Mouse (Mus musculus) spleen, adult 18-20 months (tissue): ENCODE data around the gene Aurkb.

Experiments used
- DNase-seq, 2 experiments: peaks; one replicate each; pipeline ENCODE4 v3.0.0; 2022; ENCODE audit warnings: mixed read lengths in 2 of 2

Gene Aurkb

DNA sequence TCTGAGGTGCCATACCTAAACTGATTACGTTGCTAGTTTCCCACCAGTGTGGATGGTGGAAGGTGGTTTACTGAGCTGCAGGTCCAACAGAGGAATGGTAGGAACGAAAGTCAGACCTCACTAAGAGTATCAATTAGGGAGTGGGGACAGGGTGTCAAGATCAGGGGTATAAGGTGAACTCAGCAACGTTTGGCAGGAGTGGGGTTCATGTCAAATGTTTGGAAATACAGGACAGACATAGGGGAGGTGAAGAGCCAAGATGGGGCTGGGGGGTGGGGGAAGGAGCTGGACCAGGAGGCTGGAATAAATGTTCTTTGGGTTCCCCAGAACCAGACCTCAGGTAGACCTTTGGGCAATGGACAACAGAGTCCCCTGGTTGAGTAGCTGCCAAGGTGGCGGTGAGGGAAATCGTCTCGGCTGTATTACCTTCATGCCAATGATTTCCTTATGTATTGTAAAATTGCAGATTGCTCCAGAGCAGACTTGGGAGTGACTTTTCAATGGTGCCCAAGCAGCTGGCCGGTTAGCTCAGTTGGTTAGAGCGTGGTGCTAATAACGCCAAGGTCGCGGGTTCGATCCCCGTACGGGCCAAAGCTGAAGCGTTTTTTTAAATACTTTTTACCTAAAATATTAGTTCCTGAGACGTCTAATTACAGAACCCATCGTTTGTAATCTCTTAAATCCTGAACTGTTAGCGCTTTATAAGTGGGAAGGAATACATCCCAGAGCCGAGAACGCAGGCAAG lies 8.8 kb upstream of the Aurkb start:
- peak; percentile 76 to 85 for DNase-seq

DNA sequence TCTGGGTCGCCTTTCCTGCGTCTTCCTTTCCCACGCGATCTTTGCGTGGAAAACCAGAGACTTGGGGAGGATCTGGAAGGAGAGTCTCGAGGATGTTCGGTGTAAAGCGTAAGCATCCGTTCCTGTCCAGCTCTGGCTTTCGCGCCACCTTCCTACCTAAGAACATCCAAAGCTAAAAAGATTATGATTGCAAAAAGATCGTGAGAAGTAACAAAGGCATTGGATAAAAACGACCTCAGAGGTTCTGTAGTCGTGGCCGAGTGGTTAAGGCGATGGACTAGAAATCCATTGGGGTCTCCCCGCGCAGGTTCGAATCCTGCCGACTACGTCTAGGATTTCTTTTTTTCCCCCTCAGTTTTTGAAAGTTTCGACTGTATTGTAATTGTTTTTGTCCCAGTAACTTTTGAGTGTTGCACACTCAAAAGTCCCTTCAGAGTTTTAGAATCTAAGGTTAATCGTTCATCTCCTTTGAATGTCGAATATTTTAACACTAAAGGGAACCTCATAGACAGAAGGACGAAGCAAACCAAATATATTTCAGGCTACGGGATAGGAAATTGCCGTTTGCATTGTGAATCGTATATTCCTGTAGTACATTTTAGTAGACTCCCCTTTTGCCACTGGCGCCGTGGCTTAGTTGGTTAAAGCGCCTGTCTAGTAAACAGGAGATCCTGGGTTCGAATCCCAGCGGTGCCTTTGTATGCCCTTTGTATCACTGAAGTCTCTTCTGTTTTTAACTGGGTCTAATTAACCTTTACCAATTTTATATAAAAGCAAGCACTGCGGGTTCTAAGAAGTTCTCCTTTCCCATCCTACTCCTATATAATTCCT lies 8.0 kb upstream of the Aurkb start:
- peak; percentile 68 to 85 for DNase-seq

DNA sequence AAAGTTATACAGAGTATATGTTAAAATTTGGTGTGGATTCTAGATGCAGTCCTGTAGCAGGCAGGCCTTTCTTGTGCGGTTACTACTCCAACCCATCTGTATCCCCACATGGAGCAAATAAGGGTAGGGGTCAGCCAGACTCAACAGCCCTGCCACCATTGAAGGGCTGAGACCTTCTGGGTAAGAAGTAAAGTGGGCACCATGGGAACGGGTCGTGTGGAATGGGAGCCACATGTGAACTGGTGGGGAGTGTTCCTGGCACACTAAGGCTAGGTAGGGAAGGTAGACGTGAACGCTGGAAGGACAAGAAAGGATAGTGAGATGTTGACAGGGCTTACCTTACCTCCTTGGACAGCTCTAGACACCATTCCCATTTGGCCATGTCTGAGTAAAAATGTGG lies 7.3 kb upstream of the Aurkb start:
- DNase-seq: no peak

GRCm38 (mm10) chr11:69046395-69046774 lies 938 bp downstream of the Aurkb start:
- no peak for DNase-seq

GRCm38 (mm10) chr11:69047592-69047991 lies 2.1 kb downstream of the Aurkb start:
- no peak for DNase-seq

- no peak for DNase-seq
Measured at GRCm38 (mm10) chr11:69048151-69048550, 2.7 kb downstream of the Aurkb start.

DNA sequence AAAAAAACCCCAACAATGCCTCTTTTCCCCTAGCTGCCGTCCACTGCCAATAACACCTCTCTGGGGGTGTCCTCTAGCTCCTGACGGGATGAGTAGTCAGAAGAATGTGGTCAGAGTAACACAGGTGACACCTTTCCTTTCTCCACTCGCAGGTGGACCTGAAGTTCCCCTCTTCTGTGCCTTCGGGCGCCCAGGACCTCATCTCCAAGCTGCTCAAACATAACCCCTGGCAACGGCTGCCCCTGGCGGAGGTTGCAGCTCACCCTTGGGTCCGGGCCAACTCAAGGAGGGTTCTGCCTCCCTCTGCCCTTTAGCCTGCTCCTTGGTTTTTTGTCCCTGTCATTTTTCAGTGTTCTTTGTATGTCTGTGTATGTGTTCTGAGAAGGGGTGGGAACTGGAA lies 5.3 kb downstream of the Aurkb start:
- no peak for DNase-seq

- DNase-seq: no peak
Measured at GRCm38 (mm10) chr11:69051771-69052170, 6.3 kb downstream of the Aurkb start.

- no peak for DNase-seq
Measured at GRCm38 (mm10) chr11:69052824-69053421, 7.5 kb downstream of the Aurkb start.

DNA sequence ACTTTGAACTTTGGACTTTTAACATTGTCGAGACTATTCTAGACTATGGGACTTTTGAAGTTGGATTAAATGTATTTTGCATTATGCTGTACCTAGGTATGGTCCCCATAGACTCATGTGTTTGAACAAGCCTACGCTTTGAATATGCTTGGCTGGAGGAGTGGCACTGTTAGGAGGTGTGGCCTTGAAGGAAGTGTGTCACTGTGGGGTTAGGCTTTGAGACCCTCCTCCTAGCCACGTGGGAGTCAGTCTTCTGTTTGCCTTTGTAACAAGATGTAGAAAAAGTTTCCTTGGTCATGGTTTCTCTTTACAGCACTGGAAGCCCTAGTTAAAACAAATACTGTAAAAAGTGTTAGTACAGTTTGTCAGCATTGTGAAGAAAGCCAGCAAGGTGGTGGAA lies 8.4 kb downstream of the Aurkb start:
- no peak for DNase-seq

- DNase-seq: no peak
Measured at GRCm38 (mm10) chr11:69058265-69058664, 12.8 kb downstream of the Aurkb start.

DNA sequence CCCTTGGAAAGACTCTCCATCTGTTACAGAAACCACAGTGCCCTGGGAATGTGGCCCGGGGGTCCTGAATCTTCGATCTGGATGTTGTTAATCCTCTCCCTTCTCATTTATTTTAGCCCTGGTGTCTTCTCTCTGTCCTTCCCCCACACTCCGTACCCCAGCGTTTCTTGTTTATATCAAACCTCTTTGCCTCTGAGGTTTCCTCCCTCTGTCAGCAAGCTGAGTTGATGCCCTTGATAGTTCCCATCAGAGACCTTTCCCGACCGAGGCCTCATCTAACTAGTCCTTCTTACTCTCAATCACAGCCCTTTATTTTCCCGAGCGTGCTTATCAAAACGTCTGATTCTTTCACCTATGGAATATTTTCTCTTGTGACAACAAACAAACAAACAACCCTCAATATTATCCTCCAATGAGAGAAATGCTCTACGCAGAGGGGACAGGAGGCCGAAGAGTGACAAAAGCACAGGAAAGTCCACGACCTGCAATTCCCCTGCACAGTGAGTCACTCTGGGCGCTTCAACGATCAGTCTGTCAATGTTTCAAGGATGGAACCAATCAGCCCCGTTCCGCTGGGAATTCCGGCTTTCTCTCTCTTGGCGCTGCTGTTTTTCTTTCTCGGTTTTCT lies 13.4 kb downstream of the Aurkb start:
- DNase-seq: no peak

GRCm38 (mm10) chr11:69059357-69059974 lies 14.0 kb downstream of the Aurkb start, which contains the start of gene Borcs6:
Gene Borcs6 (plus strand): TSS chr11:69059717.
- DNase-seq: peak; percentile 89 to 91

- DNase-seq: no peak
Measured at GRCm38 (mm10) chr11:69059975-69060411, 14.5 kb downstream of the Aurkb start.

DNA sequence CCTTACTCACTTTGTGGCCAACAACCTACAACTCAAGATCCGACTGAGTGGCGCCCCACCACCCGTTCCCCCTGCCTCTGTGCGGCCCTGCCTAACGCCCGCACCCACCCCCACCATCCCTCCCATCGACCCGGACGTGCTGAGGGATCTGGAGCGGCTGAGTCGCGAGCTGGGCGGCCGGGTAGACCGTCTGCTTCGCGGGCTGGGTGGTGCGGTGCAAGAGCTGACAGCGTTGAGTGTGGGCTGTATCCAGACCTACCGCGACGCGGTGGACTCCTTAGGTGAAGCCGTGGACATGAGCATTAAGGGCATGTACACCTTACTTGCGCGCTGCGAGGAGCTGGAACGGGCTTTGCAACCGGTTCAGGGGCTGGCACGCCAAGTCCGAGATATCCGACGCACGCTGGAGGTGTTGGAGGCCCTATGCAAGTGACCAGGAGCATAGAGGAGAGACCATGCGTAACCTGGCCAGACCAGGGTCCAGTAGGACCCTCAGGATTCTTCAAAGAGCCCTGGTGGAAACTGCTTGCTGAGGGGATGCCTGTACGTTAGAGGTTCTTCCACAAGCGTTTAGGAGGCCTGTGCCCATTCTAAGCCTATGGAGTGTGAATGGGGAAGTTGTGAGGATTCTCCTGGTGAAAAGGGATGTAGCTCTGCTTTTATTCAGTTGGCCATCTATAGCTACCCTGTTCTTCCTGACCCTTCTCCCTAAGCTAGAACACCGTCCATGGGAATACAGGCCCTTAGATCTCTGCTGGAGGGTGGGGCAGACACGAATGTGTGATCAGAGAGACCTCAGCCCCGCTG lies 15.2 kb downstream of the Aurkb start:
- DNase-seq: peak in 1 of 2 experiments; percentile 27

- DNase-seq: no peak
Measured at GRCm38 (mm10) chr11:69061255-69061912, 15.9 kb downstream of the Aurkb start.

DNA sequence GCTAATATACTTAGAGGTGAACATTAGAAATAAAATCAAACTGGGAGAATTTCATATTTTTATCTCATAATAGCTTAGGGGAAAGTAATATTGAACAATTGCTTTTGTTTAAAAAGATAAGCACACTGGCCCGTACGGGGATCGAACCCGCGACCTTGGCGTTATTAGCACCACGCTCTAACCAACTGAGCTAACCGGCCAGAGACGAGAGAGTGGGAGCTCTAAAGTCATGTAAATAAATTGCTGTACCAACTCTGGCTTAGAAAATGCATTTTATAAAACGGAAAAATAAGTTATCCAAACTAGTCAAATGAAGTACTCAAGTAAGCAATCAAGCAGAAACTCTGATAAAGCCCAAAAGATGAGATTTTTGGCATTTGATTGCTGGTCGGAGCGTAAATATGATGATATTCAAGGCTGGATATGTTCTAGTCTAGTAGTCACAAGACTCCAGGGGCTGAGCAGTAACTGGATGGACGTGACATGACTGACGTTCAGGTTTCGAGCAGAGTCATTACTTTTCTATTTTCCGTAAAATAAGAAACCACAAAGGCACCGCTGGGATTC lies 16.8 kb downstream of the Aurkb start:
- peak; percentile 63 to 82 for DNase-seq

- peak; percentile 90 to 94 for DNase-seq
Measured at GRCm38 (mm10) chr11:69062761-69063224, 17.3 kb downstream of the Aurkb start.

- peak; percentile 63 to 83 for DNase-seq
Measured at GRCm38 (mm10) chr11:69063413-69064201, 18.2 kb downstream of the Aurkb start.
